Mouse (Mus musculus) intestine, embryonic 16.5 days (tissue): ENCODE measurements around the gene Gzf1. TPM values are rescaled to one million over a fixed set of nuclear protein-coding genes. Genes with fewer than 3 reads are reported as not detected.

Experiments used
- ATAC-seq: fragments of 200-750 bp; cut with Nextera tagmentation; 2 replicates; pipeline ENCODE4 v1.8.0; 2017; ENCODE audit warnings: moderate TSS enrichment, moderate library complexity
- H3K27ac ChIP-seq: fragments of 300-500 bp; sonication (generic); 2 replicates; pipeline ENCODE4 v1.5.1; 2014; ENCODE audit warnings: mild to moderate bottlenecking, low read length
- H3K27me3 ChIP-seq: fragments of 300-500 bp; sonication (generic); replicated peaks from 2 replicates; pipeline ENCODE4 v1.6.1; 2014; ENCODE audit warnings: low read length, control low read depth, mixed read lengths; ENCODE audit not compliant: control insufficient read depth, insufficient read depth
- H3K36me3 ChIP-seq: fragments of 300-500 bp; sonication (generic); 2 replicates; pipeline ENCODE4 v1.6.1; 2014; ENCODE audit warnings: low read length, control low read depth; ENCODE audit not compliant: control insufficient read depth, insufficient read depth
- H3K4me1 ChIP-seq: fragments of 300-500 bp; sonication (generic); 2 replicates; pipeline ENCODE4 v1.6.1; 2014; ENCODE audit warnings: low read length, control low read depth, mixed read lengths; ENCODE audit not compliant: control insufficient read depth, insufficient read depth
- H3K4me2 ChIP-seq: fragments of 300-500 bp; sonication (generic); 2 replicates; pipeline ENCODE4 v1.6.1; 2014; ENCODE audit warnings: low read depth, low read length, control low read depth
- H3K4me3 ChIP-seq: fragments of 300-500 bp; sonication (generic); 2 replicates; pipeline ENCODE4 v1.5.1; 2014; ENCODE audit warnings: mild to moderate bottlenecking, low read length
- H3K9ac ChIP-seq: fragments of 300-500 bp; sonication (generic); 2 replicates; pipeline ENCODE4 v1.6.1; 2014; ENCODE audit warnings: low read depth, low read length
- H3K9me3 ChIP-seq: fragments of 300-500 bp; sonication (generic); 2 replicates; pipeline ENCODE4 v1.6.1; 2016; ENCODE audit warnings: low read length, control low read depth; ENCODE audit not compliant: control insufficient read depth
- WGBS: fragments of 180-500 bp; shearing (Covaris S2); extraction: QIAGEN DNeasy Blood & Tissue Kit; methylation state at CpG from one replicate; pipeline ENCODE4 v1.1.7; 2014; 5-methylcytosine and 5-hydroxymethylcytosine counted together
- polyA plus RNA-seq: library from polyadenylated mRNA; unstranded; fragments of >200 nt; fragmentation: Nextera tagmentation; extraction: Ambion mirVana; gene quantifications from 2 replicates; pipeline ENCODE4 v1.2.1, GENCODE M21; 2015

Gzf1 gene
- 15.2 and 16.3 TPM in 2 replicates for polyA plus RNA-seq

- peak within 1 kb of the TSS; percentile 84 for H3K4me3 ChIP-seq
- peak within 1 kb of the TSS; percentile 88 for H3K4me2 ChIP-seq
- peak within 1 kb of the TSS; percentile 90 for H3K9ac ChIP-seq
- H3K27ac ChIP-seq, result peak within 1 kb of the TSS; percentile 92
- H3K4me1 ChIP-seq, result peaks cover 30% of the 10 kb centered on the region
- no peaks in the 10 kb centered on the region for H3K27me3 ChIP-seq
- H3K9me3 ChIP-seq, result no peaks in the 10 kb centered on the region
- H3K36me3 ChIP-seq, result peaks cover 10% of the 10 kb centered on the region
- WGBS, result under 1% methylated on average over 39 of the region's 39 CpGs
- peak; percentile 95 for ATAC-seq
Measured at GRCm38 (mm10) chr2:148680775-148681291, at the start of gene Gzf1. TSS of gene Gzf1 (plus strand) at chr2:148681023.

GRCm38 (mm10) chr2:148631602-148632001, 49.2 kb upstream of the Gzf1 start:
- Histone ChIP-seq H3K9ac (no peak overlapping the region), H3K27me3 (no peaks in the 10 kb centered on the region), H3K4me3 (no peak overlapping the region), H3K9me3 (no peaks in the 10 kb centered on the region), H3K27ac (no peak overlapping the region), H3K36me3 (no peaks in the 10 kb centered on the region), H3K4me1 (no peaks in the 10 kb centered on the region), H3K4me2 (no peak overlapping the region)
- WGBS, result 92% methylated on average over 3 of the region's 3 CpGs
- no peak for ATAC-seq

DNA sequence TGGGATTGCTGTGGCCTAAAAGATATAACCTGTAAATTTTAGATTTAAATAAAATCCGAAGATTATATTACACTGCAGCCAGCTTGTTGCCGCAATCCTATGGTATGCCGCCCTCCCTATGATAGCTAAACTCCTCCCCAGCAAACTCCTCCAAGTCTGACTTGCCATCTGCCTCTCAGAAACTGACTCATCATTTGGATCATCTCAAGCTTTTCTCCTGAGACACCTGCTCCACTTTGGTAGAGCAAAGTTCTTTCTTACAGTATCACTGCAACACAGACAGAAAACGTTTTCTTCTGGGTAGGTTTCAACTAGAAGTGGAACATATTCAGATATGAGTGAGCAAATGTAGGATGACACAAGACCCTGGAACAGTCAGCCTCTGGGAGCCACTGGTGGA, 46.4 kb upstream of the Gzf1 start:
- Histone ChIP-seq H3K4me3 (no peak overlapping the region), H3K9me3 (no peaks in the 10 kb centered on the region), H3K4me1 (no peaks in the 10 kb centered on the region), H3K27me3 (no peaks in the 10 kb centered on the region), H3K27ac (no peak overlapping the region), H3K36me3 (no peaks in the 10 kb centered on the region), H3K9ac (no peak overlapping the region), H3K4me2 (no peak overlapping the region)
- no peak for ATAC-seq
- WGBS, result 90% methylated on average over 4 of the region's 4 CpGs

DNA sequence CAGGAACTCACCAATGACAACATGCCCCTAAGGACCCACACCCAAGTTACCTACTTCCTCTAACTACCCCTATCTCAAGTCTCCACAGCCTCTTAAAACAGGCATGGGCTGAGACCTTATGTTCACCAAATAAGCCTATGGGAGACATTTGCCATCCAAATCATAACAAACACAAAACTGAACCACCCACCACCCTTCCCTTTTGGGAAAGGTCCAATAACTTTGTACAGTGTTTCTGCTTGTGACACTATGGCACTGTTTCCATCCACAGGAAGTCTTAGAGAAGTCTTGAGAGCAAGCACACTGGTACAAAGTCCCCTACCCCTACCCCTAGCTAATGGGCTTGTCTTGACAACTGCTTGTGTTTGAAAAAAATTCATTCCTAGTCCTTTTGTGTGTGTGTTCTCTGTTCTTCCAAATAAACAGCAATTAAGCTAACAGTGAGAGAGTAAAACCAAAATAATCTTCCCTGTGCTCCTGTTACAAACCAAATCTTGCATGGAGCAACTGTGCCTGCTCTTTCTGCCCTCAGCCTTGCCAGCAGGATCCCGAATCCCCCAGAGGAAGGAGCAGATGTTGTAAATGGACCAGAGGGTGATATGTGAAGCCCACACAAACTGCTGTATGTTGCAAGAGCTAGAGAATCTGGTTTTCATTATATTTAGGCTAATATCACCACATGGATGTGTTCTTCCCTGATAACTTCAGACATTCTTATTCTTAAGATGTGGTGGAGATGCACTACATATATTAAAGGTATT, 38.0 kb upstream of the Gzf1 start:
- H3K9ac ChIP-seq, result no peak overlapping the region
- H3K4me2 ChIP-seq, result no peak overlapping the region
- no peak overlapping the region for H3K27ac ChIP-seq
- no peaks in the 10 kb centered on the region for H3K9me3 ChIP-seq
- ATAC-seq, result no peak
- H3K27me3 ChIP-seq, result no peaks in the 10 kb centered on the region; the same call in 1 of the 2 replicates
- no peaks in the 10 kb centered on the region for H3K4me1 ChIP-seq
- H3K4me3 ChIP-seq, result no peak overlapping the region
- 61% methylated on average over 1 of the region's 1 CpGs for WGBS
- H3K36me3 ChIP-seq, result no peaks in the 10 kb centered on the region

GRCm38 (mm10) chr2:148644421-148645000, 36.3 kb upstream of the Gzf1 start:
- Histone ChIP-seq H3K9ac (no peak overlapping the region), H3K27me3 (no peaks in the 10 kb centered on the region; the same call in 1 of the 2 replicates), H3K36me3 (no peaks in the 10 kb centered on the region), H3K9me3 (no peaks in the 10 kb centered on the region), H3K4me1 (no peaks in the 10 kb centered on the region), H3K27ac (no peak overlapping the region), H3K4me3 (no peak overlapping the region), H3K4me2 (no peak overlapping the region)
- ATAC-seq, result no peak
- WGBS, result 85% methylated on average over 6 of the region's 6 CpGs

DNA sequence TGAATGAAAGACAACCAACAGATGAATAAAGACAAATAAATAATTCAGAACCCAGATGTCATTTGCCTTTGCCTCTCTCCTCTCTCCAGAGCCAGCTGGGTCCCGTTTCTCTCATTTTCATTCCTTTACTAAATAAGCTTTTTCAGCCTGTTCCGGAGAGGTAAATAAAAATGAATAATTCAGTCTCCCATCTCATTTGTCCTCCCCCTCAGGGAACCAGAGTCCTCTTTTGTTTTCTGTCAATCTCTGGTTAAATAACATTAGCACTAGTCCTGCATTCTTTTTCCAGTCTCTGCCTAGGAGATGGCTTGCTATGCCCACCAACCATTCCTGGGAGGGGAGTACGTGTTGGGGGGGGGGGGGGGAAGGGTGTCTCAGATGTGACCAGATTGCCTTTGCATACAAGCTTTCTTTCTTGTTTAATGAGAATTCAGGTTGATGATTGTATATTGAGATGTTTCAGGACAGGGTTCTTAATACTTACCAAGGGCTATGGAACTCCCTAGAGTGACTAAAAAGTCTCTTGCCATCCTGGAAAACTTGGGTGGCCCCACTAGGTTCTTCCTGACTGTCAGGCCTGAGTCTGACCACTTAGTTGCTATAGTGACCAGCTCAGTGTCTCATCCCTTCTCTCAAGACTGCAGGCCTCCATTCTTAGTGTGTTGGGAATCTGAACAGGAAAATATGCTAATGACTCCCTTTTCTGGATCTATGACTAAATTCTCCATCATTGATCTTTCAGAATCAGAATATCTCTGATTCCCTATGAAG, 30.1 kb upstream of the Gzf1 start:
- Histone ChIP-seq H3K27me3 (no peaks in the 10 kb centered on the region; the same call in 1 of the 2 replicates), H3K4me1 (no peaks in the 10 kb centered on the region), H3K27ac (no peak overlapping the region), H3K9ac (no peak overlapping the region), H3K4me2 (no peak overlapping the region), H3K36me3 (no peaks in the 10 kb centered on the region), H3K4me3 (no peak overlapping the region), H3K9me3 (no peaks in the 10 kb centered on the region)
- WGBS, result 32% methylated on average over 3 of the region's 3 CpGs
- ATAC-seq, result no peak

DNA sequence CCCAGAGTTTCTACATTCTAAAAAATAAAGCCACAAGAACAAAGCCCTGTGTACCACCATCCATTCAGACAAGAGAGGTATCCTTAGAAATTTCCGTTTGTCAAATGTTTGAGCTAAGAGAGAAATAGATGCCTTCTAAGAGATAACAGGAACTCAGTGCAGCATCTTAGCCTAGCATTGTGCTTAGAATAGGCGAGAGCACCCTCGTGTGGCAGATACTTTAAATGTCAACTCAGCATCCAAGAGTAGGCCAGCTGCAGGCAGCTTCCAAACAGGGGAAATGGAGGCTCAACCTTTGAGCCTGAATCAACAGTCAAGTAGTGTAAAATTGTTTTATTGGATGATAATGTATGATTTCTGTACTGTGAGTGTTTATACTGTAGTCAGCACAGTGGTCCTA, 25.9 kb upstream of the Gzf1 start:
- no peak overlapping the region for H3K27ac ChIP-seq
- H3K4me2 ChIP-seq, result no peak overlapping the region
- 0% methylated on average over 3 of the region's 3 CpGs for WGBS
- H3K9ac ChIP-seq, result no peak overlapping the region
- no peaks in the 10 kb centered on the region for H3K9me3 ChIP-seq
- H3K4me3 ChIP-seq, result no peak overlapping the region
- H3K27me3 ChIP-seq, result no peaks in the 10 kb centered on the region
- no peaks in the 10 kb centered on the region for H3K4me1 ChIP-seq
- ATAC-seq, result peak; percentile 67
- no peaks in the 10 kb centered on the region for H3K36me3 ChIP-seq

DNA sequence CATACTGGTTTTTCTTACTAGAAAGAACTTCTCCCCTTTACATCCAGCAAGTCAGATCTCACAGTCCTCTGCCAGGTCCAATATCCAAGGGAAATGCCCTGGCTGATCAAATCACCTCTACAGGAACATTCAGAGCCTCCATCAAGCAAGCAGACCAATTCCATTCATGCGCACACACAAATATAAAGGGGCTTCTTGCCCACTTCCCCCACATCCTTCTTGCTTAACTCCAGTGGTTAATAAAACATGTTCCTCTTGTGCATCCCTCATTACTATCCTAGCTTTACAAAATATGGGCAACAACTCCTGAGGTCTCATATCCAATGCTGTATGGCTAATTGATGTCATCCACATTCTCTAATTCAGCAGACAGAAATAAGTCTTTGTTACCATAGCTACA, 17.4 kb upstream of the Gzf1 start:
- Histone ChIP-seq H3K27me3 (no peaks in the 10 kb centered on the region), H3K9ac (no peak overlapping the region), H3K27ac (no peak overlapping the region), H3K9me3 (no peaks in the 10 kb centered on the region), H3K4me1 (no peaks in the 10 kb centered on the region), H3K4me3 (no peak overlapping the region), H3K4me2 (no peak overlapping the region), H3K36me3 (no peaks in the 10 kb centered on the region)
- ATAC-seq, result no peak
- 98% methylated on average over 1 of the region's 1 CpGs for WGBS
